Mouse (Mus musculus) erythroblast, adult 5-6 weeks (primary cell): ENCODE results near the gene Kcna3. TPM values are rescaled to one million over a fixed set of nuclear protein-coding genes. Genes with fewer than 3 reads are reported as not detected.

ENCODE experiments used
- ATAC-seq: replicated peaks from 2 replicates; pipeline ENCODE4 v1.8.0; 2016; ENCODE audit warnings: moderate number of reproducible peaks, mild to moderate bottlenecking, moderate TSS enrichment, inconsistent platforms; ENCODE audit not compliant: poor library complexity, low FRiP score, severe bottlenecking
- total RNA-seq, 2 experiments: library from RNA; stranded (forward) in 1 of 2; stranded (reverse) in 1 of 2; fragments of 150-400 nt in 1 of 2; fragments of 200-764, 138-1000 nt in 1 of 2; gene quantifications; 2 replicates each; pipeline versions ENCODE4 v1.2.3 to v1.2.4; 2015 to 2017; ENCODE audit warnings: low replicate concordance in 2 of 2

Gene Kcna3
- total RNA-seq, 2 experiments from 2014 or later = 1.5 to 4.4 TPM

GRCm38 (mm10) chr3:107061468-107061867 is 25.5 kb downstream of the Kcna3 start:
- ATAC-seq = no peak

DNA sequence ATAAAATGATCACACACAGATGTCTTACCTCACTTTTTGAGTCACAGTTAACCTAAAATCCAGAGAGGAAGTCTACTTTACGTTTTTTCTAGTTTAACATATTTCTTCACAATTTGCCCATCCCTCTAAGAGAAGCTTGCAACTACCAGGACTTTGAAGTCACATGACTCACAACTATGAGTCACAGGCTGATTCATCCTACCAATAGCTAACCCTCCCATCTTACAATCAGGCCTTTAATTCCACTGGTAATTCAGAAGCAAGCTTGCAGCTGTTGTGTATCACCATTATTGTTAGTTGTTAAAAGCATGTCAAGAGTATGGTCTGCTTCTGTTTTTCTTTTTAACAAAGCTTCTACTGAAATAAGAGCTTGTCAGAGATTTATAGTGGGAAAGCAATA is 26.8 kb downstream of the Kcna3 start:
- no peak for ATAC-seq

DNA sequence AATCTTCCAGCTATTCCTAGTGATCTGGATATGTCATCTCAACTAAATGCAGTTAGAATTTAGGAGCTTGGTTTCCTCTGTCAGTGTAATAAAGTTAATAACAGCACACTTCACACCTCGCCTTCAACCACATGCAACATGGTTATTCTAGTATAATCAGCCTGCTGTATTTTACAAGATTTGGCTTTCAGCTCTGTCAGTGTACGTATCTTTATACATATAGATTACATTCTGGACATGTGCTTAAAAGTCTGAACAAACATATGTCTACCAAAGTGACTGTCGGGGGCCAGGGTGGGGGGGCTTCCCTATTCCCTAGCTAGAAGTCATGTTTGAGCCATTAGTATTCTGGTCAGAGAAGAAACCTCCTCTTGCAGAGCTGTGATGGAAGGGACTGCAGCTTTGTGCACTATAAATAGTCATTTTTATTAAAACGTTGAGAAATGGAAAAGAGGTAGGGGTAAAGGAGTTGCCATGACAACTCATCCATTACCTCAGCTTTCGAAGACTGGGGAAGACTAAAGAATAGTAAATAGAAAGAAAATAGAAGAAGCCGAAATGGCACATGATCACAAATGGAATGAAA is 29.6 kb downstream of the Kcna3 start:
- no peak for ATAC-seq

DNA sequence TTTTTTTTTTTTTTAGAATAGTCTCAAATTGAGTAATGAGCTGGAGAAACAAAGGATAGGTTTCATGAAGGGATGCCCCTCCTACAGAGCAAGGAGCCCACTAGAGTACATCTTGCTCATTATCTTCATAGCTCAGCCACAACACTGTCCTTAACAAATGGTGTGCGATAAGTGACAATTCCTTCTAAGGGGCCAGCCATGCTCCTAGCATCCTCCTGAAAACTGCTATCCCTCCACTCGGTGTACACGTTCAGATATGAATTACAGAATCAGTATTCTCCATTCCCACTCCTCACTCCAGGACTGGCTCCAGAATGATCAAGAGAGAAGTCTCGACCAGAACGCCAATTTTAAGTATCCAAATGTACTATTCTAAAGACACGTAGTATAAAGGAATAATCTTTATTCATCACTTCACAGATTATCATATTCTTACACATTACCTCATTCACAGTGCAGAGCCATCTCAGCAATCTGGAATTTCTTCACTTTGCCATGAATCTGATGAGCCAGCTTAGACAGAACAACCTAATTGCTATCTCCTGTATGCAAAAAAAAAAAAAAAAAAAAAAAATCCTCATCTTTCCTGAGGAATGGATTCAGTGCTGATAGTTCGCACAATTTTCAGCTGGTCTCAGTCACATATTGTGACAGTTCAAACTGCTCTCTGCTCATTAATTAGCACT is 30.3 kb downstream of the Kcna3 start:
- no peak for ATAC-seq

DNA sequence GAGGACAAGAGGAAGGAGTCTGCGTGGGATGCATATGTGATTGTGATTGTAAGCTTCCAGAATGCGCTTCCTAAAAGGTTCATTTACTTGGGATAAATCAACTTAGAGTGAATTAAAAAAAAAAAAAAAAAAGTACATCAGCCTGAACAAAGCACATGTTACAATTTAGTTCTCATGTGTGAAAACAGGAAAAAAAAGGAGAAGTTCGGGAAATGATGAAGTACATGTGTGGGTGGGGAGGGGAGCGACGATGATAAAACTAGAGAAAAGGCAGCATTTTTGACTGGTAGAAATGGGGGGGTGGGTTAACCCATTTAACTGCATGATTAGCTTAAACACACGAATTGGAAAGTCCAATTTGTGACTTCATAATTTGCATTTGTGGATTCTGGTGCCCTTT is 31.3 kb downstream of the Kcna3 start:
- ATAC-seq = no peak

DNA sequence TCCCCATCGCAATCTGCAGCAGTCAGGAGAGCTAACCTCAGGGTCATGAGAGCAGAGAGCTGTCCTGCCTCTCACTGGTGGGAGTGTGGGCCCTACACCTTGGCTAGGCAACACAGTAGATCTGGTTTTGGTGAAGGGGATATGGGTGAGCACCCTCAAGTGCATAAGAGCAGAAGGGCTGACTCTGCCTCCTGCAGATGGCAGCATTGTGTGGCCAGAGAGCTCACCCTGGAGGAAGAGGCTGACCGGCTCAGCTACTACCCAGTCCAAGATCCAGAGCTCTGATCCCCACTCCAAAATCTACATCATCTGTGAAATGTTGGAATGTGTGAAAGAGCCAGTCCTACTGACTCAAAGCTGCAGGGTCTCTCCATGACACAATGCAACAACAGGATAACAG is 37.9 kb downstream of the Kcna3 start:
- ATAC-seq = no peak

DNA sequence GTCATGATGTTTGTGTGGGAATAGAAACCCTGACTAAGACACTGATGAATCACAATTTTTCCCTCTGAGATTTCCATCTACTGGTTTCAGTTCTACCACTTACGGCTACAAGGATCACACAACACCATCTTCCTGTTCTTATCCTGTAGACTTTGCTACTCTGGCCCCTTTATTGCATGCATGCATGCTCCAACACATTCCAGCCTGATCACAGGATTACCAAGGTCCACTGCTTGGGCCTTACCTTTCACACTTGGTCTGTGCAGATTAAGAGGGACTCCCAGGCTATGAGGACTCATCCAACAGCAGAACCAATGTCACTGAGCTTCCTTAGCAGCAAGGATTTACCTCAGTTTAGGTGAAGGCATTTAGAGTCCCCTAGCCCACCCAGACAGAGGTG is 39.7 kb downstream of the Kcna3 start:
- ATAC-seq = no peak

DNA sequence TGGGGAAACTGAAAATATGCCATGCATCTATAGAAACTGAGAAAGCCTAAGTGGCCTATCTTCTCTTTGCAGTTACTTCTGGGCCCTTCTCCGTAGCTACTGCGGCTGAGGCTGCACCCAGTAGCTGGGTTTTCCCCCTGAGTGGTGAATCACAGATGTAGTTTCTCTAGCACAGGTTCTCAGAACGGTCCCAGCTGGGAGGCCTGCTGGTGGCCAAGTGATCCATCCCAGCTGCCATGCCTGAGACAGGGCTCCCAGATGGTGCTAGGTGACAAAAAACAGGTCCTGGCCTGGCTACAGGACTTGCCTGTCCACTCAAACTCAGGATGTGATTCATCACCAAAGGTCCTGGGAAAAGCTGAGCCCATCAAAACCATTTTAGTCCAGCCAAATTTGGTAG is 40.7 kb downstream of the Kcna3 start:
- ATAC-seq = no peak

GRCm38 (mm10) chr3:107077101-107077500 is 41.1 kb downstream of the Kcna3 start:
- ATAC-seq = no peak

- no peak for ATAC-seq
These were observed 44.8 kb downstream of the Kcna3 start for GRCm38 (mm10) chr3:107080803-107081202.

GRCm38 (mm10) chr3:107081227-107081626 is 45.3 kb downstream of the Kcna3 start:
- ATAC-seq = no peak

DNA sequence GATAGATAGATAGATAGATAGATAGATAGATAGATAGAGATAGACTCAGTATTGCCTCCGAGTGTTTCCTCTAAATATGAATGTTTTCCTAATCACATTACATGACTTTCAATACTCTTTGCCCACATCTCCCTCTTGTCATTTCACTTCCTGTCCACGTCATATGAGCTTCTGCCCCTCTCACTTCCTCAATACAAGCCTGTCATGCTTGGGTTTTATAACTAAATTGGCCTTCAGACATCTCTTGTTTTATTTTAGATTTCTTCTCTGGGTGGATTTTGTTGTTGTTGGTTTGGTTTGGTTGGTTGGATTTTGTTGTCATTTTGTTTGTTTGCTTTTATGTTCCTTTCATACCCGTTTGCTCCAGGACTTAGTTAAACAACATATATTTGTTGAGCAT is 48.6 kb downstream of the Kcna3 start:
- no peak for ATAC-seq

DNA sequence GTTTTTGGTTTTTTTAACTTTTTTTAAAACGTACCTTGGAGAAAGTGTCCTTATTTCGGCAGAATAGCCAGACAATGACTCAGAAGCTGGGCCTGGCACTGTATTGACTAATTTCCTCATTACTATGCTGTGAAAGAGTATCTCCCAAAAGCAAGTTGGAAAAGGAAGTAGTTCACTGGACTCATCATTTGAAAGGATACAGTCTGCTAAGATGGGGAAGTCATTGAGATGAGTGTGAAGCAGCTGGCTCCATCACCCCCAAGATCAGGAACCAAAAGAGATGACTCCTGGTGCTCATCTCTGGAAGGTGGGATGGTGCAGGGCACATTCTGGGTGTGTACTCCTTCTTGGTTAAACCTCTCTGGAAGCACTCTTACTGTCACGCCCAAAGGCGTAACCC is 51.4 kb downstream of the Kcna3 start:
- no peak for ATAC-seq

Other genes with a start within 250 kb of the Kcna3 start
- gene Cd53, start 246.0 kb upstream of the Kcna3 start, total RNA-seq (2015; ENCODE audit: low replicate concordance) = 92.4 and 144 TPM in 2 replicates
- gene Cd53, start 246.0 kb upstream of the Kcna3 start, total RNA-seq (2017; ENCODE audit: low replicate concordance) = 63.4 and 78.7 TPM in 2 replicates
- gene Olfr266, start 209.9 kb upstream of the Kcna3 start, total RNA-seq (2015; ENCODE audit: low replicate concordance) = not detected in 2 replicates
- gene Olfr266, start 209.9 kb upstream of the Kcna3 start, total RNA-seq (2017; ENCODE audit: low replicate concordance) = not detected in 2 replicates
- gene Kcna2, start 65.0 kb downstream of the Kcna3 start, total RNA-seq (2015; ENCODE audit: low replicate concordance) = 1.0 and 2.1 TPM in 2 replicates
- 0.98 and 1.3 TPM in 2 replicates for gene Kcna2, start 65.0 kb downstream of the Kcna3 start, total RNA-seq (2017; ENCODE audit: low replicate concordance)
- gene Kcna10, start 146.9 kb downstream of the Kcna3 start, total RNA-seq (2015; ENCODE audit: low replicate concordance) = not detected in 2 replicates
- not detected in 2 replicates for gene Kcna10, start 146.9 kb downstream of the Kcna3 start, total RNA-seq (2017; ENCODE audit: low replicate concordance)
- not detected in 2 replicates for gene Cym, start 185.6 kb downstream of the Kcna3 start, total RNA-seq (2015; ENCODE audit: low replicate concordance)
- gene Cym, start 185.6 kb downstream of the Kcna3 start, total RNA-seq (2017; ENCODE audit: low replicate concordance) = not detected in 2 replicates
- not detected in 2 replicates for gene A630076J17Rik, start 194.4 kb downstream of the Kcna3 start, total RNA-seq (2015; ENCODE audit: low replicate concordance)
- 0.42 TPM in 1 of 2 replicates, not detected in the other for gene A630076J17Rik, start 194.4 kb downstream of the Kcna3 start, total RNA-seq (2017; ENCODE audit: low replicate concordance)
- not detected in 2 replicates for gene Prok1, start 203.5 kb downstream of the Kcna3 start, total RNA-seq (2015; ENCODE audit: low replicate concordance)
- not detected in 2 replicates for gene Prok1, start 203.5 kb downstream of the Kcna3 start, total RNA-seq (2017; ENCODE audit: low replicate concordance)
- gene Lamtor5, start 242.7 kb downstream of the Kcna3 start, total RNA-seq (2015; ENCODE audit: low replicate concordance) = 38.2 and 42.8 TPM in 2 replicates
- 12.1 and 16.7 TPM in 2 replicates for gene Lamtor5, start 242.7 kb downstream of the Kcna3 start, total RNA-seq (2017; ENCODE audit: low replicate concordance)